ENCODE assay signal across 8 mouse cellular contexts in the genomic region with DNA sequence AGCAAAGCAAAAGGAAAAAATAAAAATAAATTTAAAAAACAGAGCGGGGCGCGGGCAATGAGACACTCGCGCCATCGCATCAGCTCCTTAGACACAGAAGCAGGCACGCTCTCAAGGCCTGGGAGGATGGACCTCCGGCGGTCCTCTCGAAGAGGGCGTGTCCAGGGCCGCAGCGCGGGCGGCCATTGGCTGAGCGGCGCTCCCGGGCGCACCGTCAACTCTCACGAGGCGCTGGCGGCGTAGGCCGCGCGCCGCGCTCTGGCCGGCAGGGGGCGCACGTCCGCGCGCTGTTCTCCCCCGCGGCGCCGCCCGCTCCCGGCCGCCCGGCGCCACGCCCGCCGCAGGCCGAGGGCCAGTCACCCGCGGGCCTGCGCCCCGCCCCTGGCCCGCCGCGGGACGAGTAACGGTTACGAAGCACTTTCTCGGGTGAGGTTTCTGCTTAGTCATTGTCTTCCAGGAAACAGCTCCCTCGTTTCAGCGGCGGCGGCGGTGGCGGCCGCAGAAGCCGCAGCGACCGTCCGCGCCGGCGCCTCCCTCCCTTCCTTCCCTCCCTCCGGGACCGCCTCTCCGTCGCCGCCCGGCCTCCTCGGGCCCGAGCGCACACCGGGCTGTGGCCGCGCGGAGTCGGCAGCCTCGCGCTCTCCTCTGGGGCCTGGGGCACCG. TPM values are rescaled to one million over a fixed set of nuclear protein-coding genes. Genes with fewer than 3 reads are reported as not detected.
DNase-seq lines count a peak whose midpoint lies in the region; ATAC-seq lines count a peak whose summit lies in the region.

A gene (plus strand): TSS at position 343 of the 663 bp plus-strand sequence.

- under 1% methylated on average over 89 of the region's 90 CpGs for WGBS in heart, embryonic 13.5 days
- WGBS in liver, embryonic 12.5 days (ENCODE audit: insufficient replicate concordance) = under 1% methylated on average over 64 of the region's 90 CpGs
- under 1% methylated on average over 77 of the region's 90 CpGs for WGBS in stomach, embryonic 15.5 days

- ATAC-seq in erythroid progenitor cell, adult 5-6 weeks (replicated peaks; ENCODE audit: low FRiP score, poor library complexity, severe bottlenecking) = peak; percentile 81
- peak; percentile 91 for ATAC-seq in heart, embryonic 13.5 days (ENCODE audit: extremely low read depth, insufficient number of reproducible peaks, low FRiP score, low TSS enrichment)
- peak; percentile 89 for ATAC-seq in liver, embryonic 12.5 days
- peak; percentile 96 for ATAC-seq in stomach, embryonic 15.5 days (ENCODE audit: insufficient read depth, low FRiP score, low read depth)

- peak within 1 kb of the TSS; percentile 95 for H3K27ac ChIP-seq in heart, embryonic 13.5 days (replicated peaks)
- H3K27ac ChIP-seq in liver, embryonic 12.5 days = peak within 1 kb of the TSS; percentile 100
- peak within 1 kb of the TSS; percentile 92 for H3K27ac ChIP-seq in stomach, embryonic 15.5 days

- H3K4me1 ChIP-seq in heart, embryonic 13.5 days = peaks cover 31% of the 10 kb centered on the region
- peaks cover 56% of the 10 kb centered on the region for H3K4me1 ChIP-seq in liver, embryonic 12.5 days
- peaks cover 17% of the 10 kb centered on the region; the same call in 1 of the 2 replicates for H3K4me1 ChIP-seq in stomach, embryonic 15.5 days

- H3K36me3 ChIP-seq in heart, embryonic 13.5 days = peaks cover 4% of the 10 kb centered on the region; the same call in 1 of the 2 replicates
- peaks cover 15% of the 10 kb centered on the region for H3K36me3 ChIP-seq in liver, embryonic 12.5 days
- no peaks in the 10 kb centered on the region for H3K36me3 ChIP-seq in stomach, embryonic 15.5 days

- H3K9me3 ChIP-seq in heart, embryonic 13.5 days = no peaks in the 10 kb centered on the region
- H3K9me3 ChIP-seq in liver, embryonic 12.5 days (replicated peaks) = no peaks in the 10 kb centered on the region
- H3K9me3 ChIP-seq in stomach, embryonic 15.5 days = no peaks in the 10 kb centered on the region

- H3K4me2 ChIP-seq in heart, embryonic 13.5 days = peak within 1 kb of the TSS; percentile 79
- peak within 1 kb of the TSS; percentile 75 for H3K4me2 ChIP-seq in liver, embryonic 12.5 days
- peak within 1 kb of the TSS; percentile 82 for H3K4me2 ChIP-seq in stomach, embryonic 15.5 days

- H3K9ac ChIP-seq in heart, embryonic 13.5 days = peak within 1 kb of the TSS; percentile 96
- peak within 1 kb of the TSS; percentile 100 for H3K9ac ChIP-seq in liver, embryonic 12.5 days
- peak within 1 kb of the TSS; percentile 82 for H3K9ac ChIP-seq in stomach, embryonic 15.5 days

- peak within 1 kb of the TSS; percentile 96 for H3K4me3 ChIP-seq in heart, embryonic 13.5 days
- H3K4me3 ChIP-seq in liver, embryonic 12.5 days = peak within 1 kb of the TSS; percentile 99
- peak within 1 kb of the TSS; percentile 93 for H3K4me3 ChIP-seq in stomach, embryonic 15.5 days (replicated peaks)

- no peaks in the 10 kb centered on the region for H3K27me3 ChIP-seq in heart, embryonic 13.5 days (replicated peaks)
- H3K27me3 ChIP-seq in liver, embryonic 12.5 days (replicated peaks) = no peaks in the 10 kb centered on the region
- H3K27me3 ChIP-seq in stomach, embryonic 15.5 days (replicated peaks) = no peaks in the 10 kb centered on the region

- DNase-seq in CD4-positive helper T cell, adult 2 months (ENCODE audit: low read depth, low spot score) = peak; percentile 96
- DNase-seq in brain, embryonic 18.5 days (ENCODE audit: low read depth, low spot score) = peak; percentile 77
- DNase-seq in kidney, postnatal 10 days = peak; percentile 96
- DNase-seq in natural killer cell, adult 2 months (ENCODE audit: low spot score in 2 of 2) = peak; percentile 85 to 92

RNA-seq across cellular contexts. Expression of the gene that starts here (rescaled TPM):
- total RNA-seq in erythroid progenitor cell, adult 5-6 weeks (2015; ENCODE audit: low replicate concordance) = 337 and 399 TPM in 2 replicates
- 336 and 379 TPM in 2 replicates for total RNA-seq in erythroid progenitor cell, adult 5-6 weeks (2017; ENCODE audit: low replicate concordance)
- polyA plus RNA-seq in heart, embryonic 13.5 days (2015; fragmentation: Nextera tagmentation; extraction: Ambion mirVana) = 80.1 and 90.0 TPM in 2 replicates
- polyA plus RNA-seq in liver, embryonic 12.5 days (2016; fragmentation: Nextera tagmentation; extraction: Ambion mirVana) = 596 and 604 TPM in 2 replicates
- polyA plus RNA-seq in stomach, embryonic 15.5 days (2015; fragmentation: Nextera tagmentation; extraction: Ambion mirVana) = 82.8 and 119 TPM in 2 replicates

Comparison
In these comparisons a context has a peak if more than half of its experiments do, and no peak if none do; other contexts are left out.
1. Peak in every context shown above with its lines: DNase-seq, ATAC-seq, H3K4me3 ChIP-seq and H3K27ac ChIP-seq.